Mouse (Mus musculus): ENCODE measurements around the gene Pga5. TPM values are rescaled to one million over a fixed set of nuclear protein-coding genes. Genes with fewer than 3 reads are reported as not detected.

The Pga5 gene
- polyA plus RNA-seq, 1 experiment from 2014 or later = 0.10 TPM

- no peak overlapping the region for H3K4me2 ChIP-seq (replicated peaks)
- H3K9ac ChIP-seq = no peak overlapping the region
- H3K9me3 ChIP-seq = no peaks in the 10 kb centered on the region
- no peaks in the 10 kb centered on the region for H3K27me3 ChIP-seq
- peaks cover 46% of the 10 kb centered on the region for H3K36me3 ChIP-seq
- WGBS = 94% methylated on average over 10 of the region's 10 CpGs
- H3K4me1 ChIP-seq = peaks cover 21% of the 10 kb centered on the region
- ATAC-seq (ENCODE audit: low FRiP score, low read depth) = no peak
- H3K27ac ChIP-seq = no peak overlapping the region
- H3K4me3 ChIP-seq = no peak overlapping the region
These were observed 35.7 kb upstream of the Pga5 start for GRCm38 (mm10) chr19:10713551-10713950.

- peaks cover 54% of the 10 kb centered on the region for H3K36me3 ChIP-seq
These were observed 34.8 kb upstream of the Pga5 start for GRCm38 (mm10) chr19:10712646-10713045.

GRCm38 (mm10) chr19:10712194-10712593 is 34.3 kb upstream of the Pga5 start:
- no peak overlapping the region for H3K4me3 ChIP-seq
- peaks cover 21% of the 10 kb centered on the region for H3K4me1 ChIP-seq
- no peak overlapping the region for H3K4me2 ChIP-seq (replicated peaks)
- no peak overlapping the region for H3K27ac ChIP-seq
- no peak for ATAC-seq (ENCODE audit: low FRiP score, low read depth)
- no peaks in the 10 kb centered on the region for H3K27me3 ChIP-seq
- no peak overlapping the region for H3K9ac ChIP-seq
- 94% methylated on average over 7 of the region's 7 CpGs for WGBS
- no peaks in the 10 kb centered on the region for H3K9me3 ChIP-seq
- H3K36me3 ChIP-seq = peaks cover 59% of the 10 kb centered on the region

More at GRCm38 (mm10) chr19:10712646-10713045, 34.8 kb upstream of the Pga5 start:
- Histone ChIP-seq H3K4me2 (replicated peaks) (no peak overlapping the region), H3K4me1 (peaks cover 21% of the 10 kb centered on the region), H3K27me3 (no peaks in the 10 kb centered on the region), H3K9me3 (no peaks in the 10 kb centered on the region), H3K27ac (no peak overlapping the region), H3K9ac (no peak overlapping the region), H3K4me3 (no peak overlapping the region)
- 94% methylated on average over 12 of the region's 12 CpGs for WGBS
- no peak for ATAC-seq (ENCODE audit: low FRiP score, low read depth)

- no peaks in the 10 kb centered on the region for H3K9me3 ChIP-seq
- peaks cover 21% of the 10 kb centered on the region for H3K4me1 ChIP-seq
- ATAC-seq (ENCODE audit: low FRiP score, low read depth) = no peak
- H3K27ac ChIP-seq = no peak overlapping the region
- WGBS = 83% methylated on average over 4 of the region's 4 CpGs
- no peak overlapping the region for H3K4me2 ChIP-seq (replicated peaks)
- H3K4me3 ChIP-seq = no peak overlapping the region
- H3K27me3 ChIP-seq = no peaks in the 10 kb centered on the region
- no peak overlapping the region for H3K9ac ChIP-seq
- peaks cover 68% of the 10 kb centered on the region for H3K36me3 ChIP-seq
These were observed 32.9 kb upstream of the Pga5 start for GRCm38 (mm10) chr19:10710751-10711150.

- 77% methylated on average over 9 of the region's 9 CpGs for WGBS
These were observed 32.2 kb upstream of the Pga5 start for GRCm38 (mm10) chr19:10710088-10710511.

GRCm38 (mm10) chr19:10709360-10710087 is 31.7 kb upstream of the Pga5 start:
- Histone ChIP-seq H3K4me2 (replicated peaks) (peak overlapping the region; percentile 23; the same call in 1 of the 2 replicates), H3K27ac (peak overlapping the region; percentile 3; the same call in 1 of the 2 replicates), H3K27me3 (no peaks in the 10 kb centered on the region), H3K9me3 (no peaks in the 10 kb centered on the region), H3K4me1 (peaks cover 20% of the 10 kb centered on the region), H3K9ac (peak overlapping the region; percentile 54; the same call in 1 of the 2 replicates), H3K4me3 (no peak overlapping the region), H3K36me3 (peaks cover 68% of the 10 kb centered on the region)
- 22% methylated on average over 8 of the region's 8 CpGs for WGBS
- ATAC-seq (ENCODE audit: low FRiP score, low read depth) = peak; percentile 66

More at GRCm38 (mm10) chr19:10710088-10710511, 32.2 kb upstream of the Pga5 start:
- Histone ChIP-seq H3K36me3 (peaks cover 68% of the 10 kb centered on the region), H3K4me2 (replicated peaks) (no peak overlapping the region), H3K27me3 (no peaks in the 10 kb centered on the region), H3K27ac (peak overlapping the region; percentile 3; the same call in 1 of the 2 replicates), H3K4me1 (peaks cover 21% of the 10 kb centered on the region), H3K4me3 (no peak overlapping the region), H3K9me3 (no peaks in the 10 kb centered on the region), H3K9ac (no peak overlapping the region)
- peak; percentile 29 for ATAC-seq (ENCODE audit: low FRiP score, low read depth)

- H3K27me3 ChIP-seq = no peaks in the 10 kb centered on the region
- no peak overlapping the region; the same call in 1 of the 2 replicates for H3K27ac ChIP-seq
- no peak for ATAC-seq (ENCODE audit: low FRiP score, low read depth)
- peaks cover 64% of the 10 kb centered on the region for H3K36me3 ChIP-seq
- H3K4me2 ChIP-seq (replicated peaks) = no peak overlapping the region
- H3K9ac ChIP-seq = peak overlapping the region; percentile 54; the same call in 1 of the 2 replicates
- no peaks in the 10 kb centered on the region for H3K9me3 ChIP-seq
- 71% methylated on average over 6 of the region's 6 CpGs for WGBS
- no peak overlapping the region for H3K4me3 ChIP-seq
- H3K4me1 ChIP-seq = peaks cover 15% of the 10 kb centered on the region
These were observed 31.0 kb upstream of the Pga5 start for GRCm38 (mm10) chr19:10708900-10709299.

- no peak for ATAC-seq (ENCODE audit: low FRiP score, low read depth)
- Histone ChIP-seq H3K4me2 (replicated peaks) (no peak overlapping the region), H3K36me3 (peaks cover 54% of the 10 kb centered on the region), H3K27me3 (no peaks in the 10 kb centered on the region), H3K4me1 (peaks cover 19% of the 10 kb centered on the region), H3K4me3 (no peak overlapping the region), H3K27ac (no peak overlapping the region), H3K9me3 (no peaks in the 10 kb centered on the region), H3K9ac (peak overlapping the region; percentile 4; the same call in 1 of the 2 replicates)
- 96% methylated on average over 1 of the region's 1 CpGs for WGBS
These were observed 30.0 kb upstream of the Pga5 start for GRCm38 (mm10) chr19:10707881-10708280.

GRCm38 (mm10) chr19:10707087-10707875 is 29.4 kb upstream of the Pga5 start:
- WGBS = 80% methylated on average over 13 of the region's 13 CpGs
- Histone ChIP-seq H3K9me3 (no peaks in the 10 kb centered on the region), H3K27me3 (no peaks in the 10 kb centered on the region), H3K36me3 (peaks cover 48% of the 10 kb centered on the region), H3K4me2 (replicated peaks) (no peak overlapping the region), H3K27ac (no peak overlapping the region), H3K4me3 (no peak overlapping the region), H3K9ac (0 out of 2 replicates have a peak overlapping the region, but pooled peaks have one; percentile 4), H3K4me1 (peaks cover 24% of the 10 kb centered on the region)
- no peak for ATAC-seq (ENCODE audit: low FRiP score, low read depth)

GRCm38 (mm10) chr19:10703470-10703869 is 25.6 kb upstream of the Pga5 start:
- no peak overlapping the region for H3K4me3 ChIP-seq
- no peaks in the 10 kb centered on the region for H3K9me3 ChIP-seq
- no peak for ATAC-seq (ENCODE audit: low FRiP score, low read depth)
- no peaks in the 10 kb centered on the region for H3K27me3 ChIP-seq
- H3K27ac ChIP-seq = no peak overlapping the region
- no peak overlapping the region for H3K4me2 ChIP-seq (replicated peaks)
- 91% methylated on average over 8 of the region's 8 CpGs for WGBS
- no peak overlapping the region for H3K9ac ChIP-seq
- H3K36me3 ChIP-seq = peaks cover 21% of the 10 kb centered on the region
- peaks cover 41% of the 10 kb centered on the region for H3K4me1 ChIP-seq

- Histone ChIP-seq H3K27me3 (no peaks in the 10 kb centered on the region), H3K4me2 (replicated peaks) (no peak overlapping the region), H3K36me3 (peaks cover 8% of the 10 kb centered on the region), H3K4me3 (no peak overlapping the region), H3K9me3 (no peaks in the 10 kb centered on the region), H3K27ac (no peak overlapping the region), H3K9ac (no peak overlapping the region), H3K4me1 (peaks cover 54% of the 10 kb centered on the region)
- 57% methylated on average over 8 of the region's 8 CpGs for WGBS
- ATAC-seq (ENCODE audit: low FRiP score, low read depth) = no peak
These were observed 24.3 kb upstream of the Pga5 start for GRCm38 (mm10) chr19:10702125-10702524.

Measured in limb, embryonic 13.5 days (tissue).